Mouse (Mus musculus) C2C12 (cell line): ENCODE results near the gene Slc38a9.

Source experiments
- CEBPB ChIP-seq: IDR thresholded peaks from one replicate; pipeline ENCODE4 v1.6.1; 2011; ENCODE audit warnings: low read depth, mild to moderate bottlenecking, control low read depth, moderate library complexity
- CTCF ChIP-seq: IDR thresholded peaks from one replicate; pipeline ENCODE4 v1.5.1; 2011; ENCODE audit not compliant: control insufficient read depth, insufficient read depth, insufficient read length
- FOSL1 ChIP-seq: IDR thresholded peaks from one replicate; pipeline ENCODE4 v1.8.0; 2011; ENCODE audit warnings: mild to moderate bottlenecking, low read length; ENCODE audit not compliant: poor library complexity, insufficient read depth, severe bottlenecking
- MAX ChIP-seq: IDR thresholded peaks from one replicate; pipeline ENCODE4 v1.6.1; 2011; ENCODE audit warnings: mild to moderate bottlenecking, control low read depth
- MYOD1 ChIP-seq: IDR thresholded peaks from one replicate; pipeline ENCODE4 v1.6.1; 2011; ENCODE audit warnings: low read depth; ENCODE audit not compliant: control insufficient read depth, insufficient read length
- USF1 ChIP-seq: IDR thresholded peaks from one replicate; pipeline ENCODE4 v1.6.1; 2011; ENCODE audit warnings: low read depth, mild to moderate bottlenecking, control low read depth, moderate library complexity

GRCm38 (mm10) chr13:112786142-112786541, 125.6 kb downstream of the Slc38a9 start:
- no peak for TF ChIP-seq MAX
- no peak for TF ChIP-seq CTCF
- TF ChIP-seq CEBPB: no peak
- no peak for TF ChIP-seq FOSL1
- TF ChIP-seq USF1: no peak
- TF ChIP-seq MYOD1: no peak
